Mouse (Mus musculus) testis, adult 2 months (tissue): ENCODE measurements around the gene Tcte1.

ENCODE experiments used
- CTCF ChIP-seq: fragments of 200-500 bp; IDR thresholded peaks from 2 replicates; pipeline ENCODE4 v1.5.1; 2012; ENCODE audit warnings: low read depth, mild to moderate bottlenecking, inconsistent platforms, low read length, moderate library complexity; ENCODE audit not compliant: control insufficient read depth, insufficient read depth, insufficient replicate concordance
- POLR2A ChIP-seq: fragments of 200-500 bp; IDR thresholded peaks from 2 replicates; pipeline ENCODE4 v1.6.1; 2012; ENCODE audit warnings: low read depth, mild to moderate bottlenecking, inconsistent platforms, low read length, moderate library complexity; ENCODE audit not compliant: control insufficient read depth

DNA sequence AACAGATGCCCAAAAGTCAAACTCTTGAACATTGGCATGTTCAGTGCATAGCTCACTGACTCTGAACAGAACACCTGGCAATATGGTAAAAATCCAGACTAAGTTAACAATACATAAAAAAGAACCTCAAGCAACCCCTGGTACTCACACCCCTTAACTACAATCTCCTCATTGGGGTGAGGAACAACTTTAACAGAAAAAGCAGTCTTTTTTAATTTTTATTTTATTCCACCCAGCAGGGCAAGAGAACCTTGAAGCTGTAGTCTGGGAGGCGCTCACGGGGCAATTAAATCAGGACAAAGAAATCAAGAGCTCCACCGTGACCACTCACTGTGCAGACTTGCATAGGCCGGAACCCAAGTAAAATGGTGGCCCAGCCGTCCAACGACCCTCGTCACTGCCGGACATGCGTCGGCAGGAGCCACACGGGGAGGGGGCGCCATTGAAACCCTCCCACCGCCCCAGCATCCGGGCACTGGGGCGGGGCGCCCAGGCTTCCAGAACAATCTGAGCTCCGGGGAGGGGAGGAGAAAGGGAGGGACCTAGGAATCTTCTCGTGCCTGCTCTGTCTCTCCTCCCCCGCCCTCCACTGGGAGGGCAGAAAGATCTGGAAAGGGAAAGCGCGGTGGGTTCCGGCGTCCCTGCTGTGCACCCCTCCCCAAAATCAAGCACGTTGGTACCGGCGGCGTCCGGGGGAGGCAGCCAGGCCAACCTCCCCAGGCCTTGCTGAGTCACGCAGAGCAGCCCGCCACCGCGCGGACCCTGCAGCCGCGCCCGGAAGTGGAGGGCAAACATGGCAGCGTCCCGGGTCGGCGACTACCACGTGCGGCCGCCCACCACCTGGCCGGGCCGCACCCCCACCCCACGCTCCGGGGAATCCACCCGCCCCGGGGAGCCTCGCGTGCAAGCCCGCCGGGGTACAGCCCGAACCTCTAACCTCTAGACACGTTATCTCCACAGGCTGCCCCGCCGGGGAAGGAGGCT, 49.2 kb downstream of the Tcte1 start:
- TF ChIP-seq CTCF (no peak), POLR2A (no peak)
